Mouse (Mus musculus): ENCODE data around the gene Mcm3.

Gene Mcm3

DNA sequence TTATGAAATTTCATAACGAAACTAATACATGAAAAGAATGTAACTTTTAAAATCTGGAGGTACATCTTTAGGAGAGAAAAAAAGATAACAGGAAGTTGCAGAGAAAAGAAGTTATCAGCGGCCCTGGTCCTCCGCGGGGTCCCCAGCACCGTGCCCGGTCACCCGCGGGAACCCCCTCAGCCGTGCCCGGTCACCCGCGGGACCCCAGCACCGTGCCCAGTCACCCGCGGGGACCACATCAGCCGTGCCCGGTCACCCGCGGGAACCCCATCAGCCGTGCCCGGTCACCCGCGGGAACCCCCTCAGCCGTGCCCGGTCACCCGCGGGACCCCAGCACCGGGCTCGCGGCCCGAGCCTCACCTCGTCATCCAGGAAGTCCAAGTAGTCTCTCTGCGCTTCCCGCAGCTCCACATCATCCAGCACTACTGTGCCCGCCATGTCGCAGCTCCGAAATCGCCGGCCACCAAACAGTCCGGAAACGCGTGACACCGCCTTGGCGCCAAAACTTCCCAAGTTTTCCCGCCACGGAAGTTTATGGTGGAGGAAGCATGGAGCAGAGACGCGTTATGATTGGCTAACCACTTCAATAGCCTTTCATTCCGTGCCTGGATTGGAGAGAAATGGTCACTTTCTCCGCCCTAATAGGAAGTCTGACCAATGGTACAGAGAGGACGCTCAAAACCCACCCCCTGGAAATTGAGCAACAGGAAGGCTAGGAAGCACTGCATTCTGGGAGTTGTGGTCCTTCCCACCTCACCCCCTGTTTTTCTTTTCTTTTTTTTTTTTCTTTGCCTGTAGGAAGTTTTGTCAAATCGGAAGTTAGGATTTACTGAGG lies at the start of gene Mcm3:
Mcm3 (minus strand) TSS at position 542 of the 835 bp plus-strand sequence.
- peak; percentile 90 for DNase-seq (ENCODE audit: low spot score)

DNA sequence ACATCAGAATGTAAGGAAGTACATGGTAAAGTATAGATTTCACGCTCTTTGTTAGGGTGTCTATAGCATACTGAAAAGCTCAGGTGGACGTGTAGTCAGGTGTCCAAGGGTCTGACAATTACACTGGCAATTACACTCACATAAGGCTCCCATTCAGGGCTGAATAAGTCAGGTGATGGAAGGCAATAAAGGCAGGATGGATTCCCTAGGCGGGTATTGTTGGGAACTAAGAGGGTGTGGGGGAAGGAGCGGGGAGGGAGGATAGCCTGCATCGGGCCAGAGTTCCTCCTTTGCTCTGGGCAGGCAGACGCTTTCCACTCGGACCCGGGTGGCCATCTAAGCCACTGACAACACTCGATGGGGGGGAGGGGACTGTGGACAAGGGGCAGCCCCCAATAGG lies 47.9 kb upstream of the Mcm3 start:
- no peak for DNase-seq (ENCODE audit: low spot score)

DNA sequence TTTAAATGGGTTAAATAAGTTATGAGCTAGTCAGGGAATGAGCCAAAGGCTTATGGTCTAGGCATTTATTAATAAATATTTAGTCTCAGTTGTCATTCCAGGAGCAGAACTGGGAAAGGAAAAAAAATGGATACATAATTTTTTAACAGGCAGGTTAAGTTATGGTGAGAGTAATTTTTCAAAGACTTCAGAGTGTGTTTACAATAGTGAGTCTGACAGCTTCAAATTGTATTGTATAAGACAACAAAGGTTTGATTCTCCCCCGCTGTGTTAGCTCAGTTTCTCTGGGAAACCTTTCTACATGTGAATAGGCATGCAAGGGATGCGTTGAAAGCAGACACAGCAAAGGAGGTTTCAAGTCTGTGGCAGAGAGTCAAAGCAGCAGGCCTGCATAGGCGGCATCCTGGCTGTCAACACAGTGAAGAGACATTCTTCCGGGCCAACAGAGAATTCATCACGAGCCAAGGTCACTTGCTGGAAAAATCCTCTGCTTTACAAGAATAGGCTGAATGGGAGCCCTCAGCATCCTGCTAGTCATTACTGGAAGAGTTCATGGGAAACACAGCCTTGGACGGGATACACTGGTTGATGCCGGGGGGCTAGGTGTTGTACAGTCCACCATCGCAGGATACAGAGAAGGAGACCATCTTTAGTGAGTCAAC lies 47.3 kb upstream of the Mcm3 start:
- no peak for DNase-seq (ENCODE audit: low spot score)

DNA sequence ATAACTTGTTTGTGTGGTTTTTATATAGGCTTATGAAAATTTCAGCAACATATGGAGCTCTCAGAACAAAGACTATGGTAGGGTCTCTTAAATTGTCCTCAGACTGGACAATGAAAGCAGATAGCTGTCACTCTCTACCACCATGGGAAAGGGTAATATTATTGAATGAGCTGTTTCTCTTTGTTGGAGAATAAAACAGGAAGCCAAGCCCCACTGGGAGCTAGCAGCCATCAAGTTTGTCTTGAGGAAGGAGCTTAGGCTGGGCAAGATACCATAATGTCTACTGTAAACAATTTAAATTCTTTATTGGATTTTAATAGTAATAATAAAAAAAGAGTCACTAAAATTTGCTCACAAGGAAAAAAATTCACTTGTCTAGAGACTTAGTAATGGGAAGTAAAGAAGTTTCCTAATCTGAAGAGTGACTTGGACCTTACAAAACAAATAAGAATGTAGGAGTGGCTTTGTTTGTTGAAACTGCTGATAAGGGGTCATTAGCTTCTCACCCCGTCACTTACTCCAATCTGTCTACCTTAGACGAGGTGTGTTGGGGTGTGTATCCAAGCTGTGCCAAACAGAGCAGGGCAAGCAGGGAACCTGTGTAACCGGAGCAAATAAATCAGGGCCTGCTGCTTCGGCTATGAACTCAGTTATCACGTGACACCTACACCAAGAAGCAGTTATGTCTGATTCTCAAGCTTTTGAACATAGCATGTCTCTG lies 43.5 kb upstream of the Mcm3 start:
- no peak for DNase-seq (ENCODE audit: low spot score)

DNA sequence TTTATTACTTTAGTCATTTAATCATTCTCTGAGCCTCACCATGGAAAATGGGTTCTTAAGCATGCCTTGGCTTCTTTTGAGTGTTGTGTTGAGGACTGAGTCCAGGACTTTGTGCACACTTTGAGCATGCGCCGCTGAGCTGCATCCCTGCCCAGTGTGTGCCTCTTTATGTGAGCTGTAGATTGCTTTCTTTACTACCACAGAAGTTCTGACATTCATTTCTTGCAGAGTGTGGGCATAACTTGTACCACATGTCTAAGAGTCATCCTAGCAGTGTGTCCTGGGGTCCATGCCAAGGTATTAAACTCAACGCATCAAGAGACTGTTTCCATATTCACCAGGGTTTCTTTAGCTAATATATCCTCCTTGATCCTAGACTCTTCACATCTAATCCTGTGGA lies 41.8 kb upstream of the Mcm3 start:
- DNase-seq (ENCODE audit: low spot score): no peak

DNA sequence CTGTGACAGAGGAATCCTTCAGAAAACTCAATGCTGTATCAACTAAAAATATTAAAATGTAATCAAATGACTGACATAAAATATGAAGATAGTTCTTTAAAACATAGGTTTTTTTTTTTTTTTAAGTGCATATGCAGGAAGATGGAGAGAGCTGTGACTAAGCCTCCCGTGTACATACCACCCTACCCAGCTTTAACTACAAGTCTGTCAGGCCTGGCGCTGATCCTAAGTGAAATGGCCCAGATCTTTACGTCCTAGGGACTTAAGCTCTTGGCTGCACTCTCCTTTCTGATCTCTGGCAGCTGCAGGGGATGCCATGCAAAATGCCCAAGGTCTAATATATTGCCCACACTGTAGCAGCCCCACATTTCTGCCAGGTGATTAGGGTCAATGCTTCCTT lies 40.7 kb upstream of the Mcm3 start:
- DNase-seq (ENCODE audit: low spot score): no peak

DNA sequence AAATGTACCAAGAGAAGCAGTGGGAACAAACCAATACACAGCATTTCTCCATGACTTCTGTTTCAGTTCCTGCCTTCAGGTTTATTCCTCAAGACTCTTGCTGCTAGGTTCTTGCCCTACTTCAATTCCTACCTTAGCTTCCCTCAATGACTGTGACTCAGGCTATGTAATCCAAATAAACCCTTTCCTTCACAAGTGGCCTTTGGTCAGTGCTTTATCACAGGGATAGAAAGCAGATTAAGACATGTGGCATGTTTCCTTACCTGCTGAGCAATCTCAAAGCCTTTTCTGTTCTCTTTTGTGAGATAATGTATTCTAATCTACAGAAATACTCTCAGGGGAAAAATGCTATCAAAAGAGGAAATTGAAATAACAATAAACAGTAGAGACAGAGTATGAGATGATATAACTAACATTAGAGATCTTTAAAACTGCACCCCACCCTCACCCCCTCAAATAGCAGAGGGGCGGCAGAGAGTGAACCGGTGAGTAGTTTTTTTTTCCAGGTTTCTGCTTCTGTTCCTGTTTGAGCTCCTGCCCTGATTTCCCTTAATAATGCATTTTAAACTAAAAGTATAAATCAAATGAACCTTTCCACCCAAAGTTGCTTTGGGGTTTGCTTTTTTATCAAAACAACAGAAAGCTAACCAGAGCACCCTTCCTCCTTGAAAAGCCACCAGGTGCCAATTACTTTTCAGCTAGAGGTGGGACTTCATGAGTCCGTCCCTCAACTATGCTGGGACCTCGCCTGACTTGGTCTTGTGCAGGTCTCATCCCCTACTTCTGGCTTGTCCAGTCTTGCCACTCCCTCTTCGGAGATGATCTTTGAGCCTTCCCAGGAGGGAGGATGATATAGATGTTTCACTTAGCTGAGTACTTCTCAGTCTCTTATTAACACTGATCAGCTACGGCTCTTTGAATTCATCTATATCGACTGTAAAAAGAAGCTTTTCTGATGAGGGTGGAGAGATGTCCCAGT lies 37.1 kb upstream of the Mcm3 start:
- DNase-seq (ENCODE audit: low spot score): no peak

DNA sequence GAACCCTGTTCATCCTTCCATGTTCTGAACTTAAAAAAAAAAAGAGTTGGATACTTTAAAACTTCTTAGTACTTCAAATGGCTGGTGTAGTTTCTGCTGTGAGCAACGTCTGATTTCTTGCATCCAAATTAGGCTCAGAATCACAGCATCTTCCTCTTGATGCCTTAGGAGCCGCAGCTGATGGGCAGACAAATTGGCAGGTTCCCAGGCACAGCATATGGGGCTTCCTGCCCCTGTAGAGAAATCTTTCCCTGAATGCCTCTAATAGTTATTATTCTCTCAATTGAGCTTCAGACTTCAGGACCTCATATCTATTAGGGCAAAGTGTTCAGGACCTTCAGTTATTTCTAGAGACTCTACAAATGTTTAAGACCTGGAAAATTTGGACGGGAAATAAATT lies 19.8 kb upstream of the Mcm3 start:
- DNase-seq (ENCODE audit: low spot score): no peak

DNA sequence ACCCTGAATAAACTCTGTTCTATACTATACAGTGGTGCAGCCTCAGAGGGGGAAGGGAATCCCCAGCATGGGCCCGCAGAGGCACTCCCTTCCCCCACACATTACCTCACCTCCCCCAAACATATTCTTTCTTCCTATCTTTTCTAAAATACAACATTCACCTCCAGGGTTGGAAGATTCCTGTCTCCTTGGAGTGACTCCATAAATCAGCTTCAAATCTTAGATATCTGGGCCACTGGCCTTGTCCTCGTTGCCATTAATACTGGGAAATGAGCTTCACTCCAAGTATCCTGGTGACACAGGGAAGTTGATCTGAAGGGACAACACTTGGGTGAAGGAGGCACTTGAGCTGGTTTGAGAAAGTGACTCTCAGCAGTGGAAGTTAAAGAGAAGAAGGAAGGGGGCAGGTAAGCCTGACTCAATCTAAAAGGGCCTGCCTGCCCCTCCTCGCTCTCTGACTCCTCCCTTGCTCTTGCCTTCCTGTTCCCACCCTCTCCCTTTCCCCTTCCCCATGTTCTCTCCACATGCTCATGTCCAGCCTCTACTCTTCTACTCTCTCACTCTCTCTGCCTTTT lies 16.5 kb upstream of the Mcm3 start:
- no peak for DNase-seq (ENCODE audit: low spot score)

DNA sequence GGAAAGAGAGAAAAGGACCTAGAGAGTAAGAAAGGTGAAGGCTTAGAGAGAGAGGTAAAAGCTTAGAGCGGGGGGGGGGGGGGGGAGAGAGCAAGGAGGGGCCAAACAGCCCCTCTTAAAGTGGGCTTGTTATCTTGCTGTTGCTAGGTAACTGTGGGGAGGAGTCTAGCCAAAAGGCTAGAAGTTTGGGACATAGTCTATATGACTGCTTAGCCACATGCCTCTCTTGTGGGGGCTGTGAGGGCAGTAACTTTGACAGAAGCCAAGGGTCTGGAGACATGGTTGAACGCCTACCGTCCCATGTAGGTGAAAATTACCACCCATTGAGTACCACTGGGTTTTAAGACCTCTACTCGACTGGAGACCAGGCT lies 13.0 kb upstream of the Mcm3 start:
- no peak for DNase-seq (ENCODE audit: low spot score)

DNA sequence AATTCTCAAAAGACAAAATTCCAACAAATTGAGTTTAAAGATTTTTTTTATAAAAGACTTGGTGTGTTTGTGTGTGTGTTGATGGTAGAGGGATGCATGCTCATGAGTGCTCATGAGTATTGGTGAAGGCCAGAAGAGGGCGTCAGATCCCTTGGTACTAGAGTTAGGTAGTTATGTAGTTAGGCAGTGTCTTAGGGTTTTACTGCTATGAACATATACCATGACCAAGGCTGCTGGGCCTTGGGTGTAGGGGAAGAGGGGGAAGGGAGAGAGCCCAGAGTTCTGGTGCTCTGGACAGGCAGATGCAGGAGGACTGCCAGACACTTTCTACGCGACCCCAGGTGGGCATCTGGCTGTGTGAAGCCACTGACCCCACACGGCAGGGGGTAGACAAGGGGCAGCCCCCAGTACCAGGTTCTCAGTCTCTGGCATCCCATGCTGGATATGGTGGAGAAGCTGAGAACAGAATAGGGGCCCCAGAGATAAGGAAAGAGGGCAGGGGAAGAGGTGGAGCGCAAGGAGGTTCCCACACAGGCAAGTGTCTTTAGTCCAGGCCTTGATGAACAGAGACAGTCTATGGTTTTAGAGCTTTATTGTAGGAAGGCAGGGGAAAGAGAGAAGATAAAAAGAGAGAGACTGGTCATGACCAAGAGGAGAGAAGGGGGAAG lies 12.5 kb upstream of the Mcm3 start:
- DNase-seq (ENCODE audit: low spot score): no peak

DNA sequence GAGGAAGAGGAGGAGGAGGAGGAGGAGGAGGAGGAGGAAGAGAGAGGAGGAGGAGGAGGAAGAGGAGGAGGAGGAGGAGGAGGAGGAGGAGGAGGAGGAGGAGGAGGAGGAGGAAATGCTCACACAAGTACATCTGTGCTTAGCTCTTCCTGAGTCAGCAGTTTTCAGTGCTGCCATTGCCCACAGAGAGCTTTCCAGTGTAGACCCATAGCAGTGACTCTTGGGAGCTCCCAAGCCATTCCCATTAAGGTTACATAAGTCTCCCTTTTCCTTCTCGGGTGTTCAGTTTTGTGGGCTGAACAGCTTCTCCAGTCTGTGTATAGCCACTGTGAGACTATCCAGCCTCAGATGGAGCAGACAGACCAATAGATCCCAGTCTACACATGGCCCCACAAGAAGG lies 10.4 kb upstream of the Mcm3 start:
- no peak for DNase-seq (ENCODE audit: low spot score)

DNA sequence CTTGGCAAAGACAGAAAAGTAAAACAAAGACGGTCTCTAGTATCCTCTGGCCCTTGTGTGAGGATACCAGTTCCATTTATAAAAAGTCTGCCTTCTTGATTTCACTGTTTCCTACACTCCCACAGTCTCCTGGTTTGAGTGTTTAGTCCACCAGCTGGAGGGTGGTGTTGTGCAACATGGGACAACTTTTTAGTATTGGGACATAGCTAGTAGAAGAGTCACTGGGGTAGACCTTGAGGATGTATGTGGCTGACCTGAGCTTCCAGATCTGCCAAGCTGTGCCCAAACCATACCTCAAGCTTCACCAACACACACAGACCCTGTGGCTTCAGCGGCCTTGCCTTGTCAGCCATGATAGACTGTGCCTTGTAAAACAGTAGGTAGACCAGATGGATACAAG lies 7.9 kb upstream of the Mcm3 start:
- no peak for DNase-seq (ENCODE audit: low spot score)

DNA sequence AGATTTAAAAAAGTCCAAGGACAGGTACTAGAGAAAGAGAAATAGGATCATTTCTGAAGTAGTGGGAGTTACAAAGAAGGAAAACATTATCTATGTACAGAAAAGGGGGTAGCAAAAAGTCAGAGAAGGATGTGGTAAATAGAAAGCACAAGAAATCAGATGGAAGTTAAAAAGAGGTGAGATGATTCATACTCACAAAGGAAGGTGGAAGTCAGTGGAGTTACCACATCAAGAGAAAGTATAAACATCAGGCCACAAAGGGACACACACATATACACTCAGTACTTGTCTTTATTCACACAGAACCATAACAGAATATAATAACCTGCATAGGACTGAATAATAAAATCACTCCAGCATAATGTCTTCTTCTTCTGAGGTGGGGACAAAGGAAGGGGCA lies 4.9 kb upstream of the Mcm3 start:
- no peak for DNase-seq (ENCODE audit: low spot score)

DNA sequence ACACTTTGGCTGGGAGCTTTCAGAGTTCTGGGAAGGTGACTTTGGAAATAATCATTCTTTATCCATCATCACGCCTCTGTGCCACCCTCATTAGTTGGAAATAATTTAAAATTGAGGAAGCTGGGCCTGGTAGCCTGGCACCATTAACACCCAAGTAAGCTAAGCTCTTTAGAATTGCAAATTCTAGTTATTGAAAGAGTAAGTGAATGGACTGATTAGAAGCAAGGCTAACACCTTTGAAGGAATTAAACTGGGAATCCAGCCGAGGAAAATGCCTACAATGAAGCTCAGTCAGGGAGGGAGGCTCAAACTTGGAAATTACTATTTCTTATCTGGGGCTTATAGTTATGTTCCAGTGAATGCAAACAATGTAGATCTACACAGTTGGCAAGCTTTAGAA lies 3.8 kb upstream of the Mcm3 start:
- no peak for DNase-seq (ENCODE audit: low spot score)

DNA sequence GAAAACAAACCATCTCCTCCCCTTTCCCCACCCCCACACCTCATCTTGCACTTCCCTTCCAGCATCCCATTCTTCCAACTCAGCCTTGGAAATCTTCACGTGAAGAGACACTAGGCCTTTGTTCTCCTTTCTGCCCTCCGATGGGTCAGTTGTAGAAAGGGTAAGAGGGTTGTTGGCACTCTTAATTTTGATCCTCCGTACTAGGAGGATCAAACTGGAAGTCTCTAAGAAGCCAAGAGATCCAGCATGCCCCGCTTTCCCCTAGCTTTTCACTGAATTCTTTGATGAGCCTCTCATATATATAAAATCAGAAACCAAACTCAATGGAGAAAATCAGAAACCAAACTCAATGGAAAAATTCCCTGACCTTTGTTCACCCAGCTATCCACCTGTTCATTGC lies 3.4 kb upstream of the Mcm3 start:
- no peak for DNase-seq (ENCODE audit: low spot score)

DNA sequence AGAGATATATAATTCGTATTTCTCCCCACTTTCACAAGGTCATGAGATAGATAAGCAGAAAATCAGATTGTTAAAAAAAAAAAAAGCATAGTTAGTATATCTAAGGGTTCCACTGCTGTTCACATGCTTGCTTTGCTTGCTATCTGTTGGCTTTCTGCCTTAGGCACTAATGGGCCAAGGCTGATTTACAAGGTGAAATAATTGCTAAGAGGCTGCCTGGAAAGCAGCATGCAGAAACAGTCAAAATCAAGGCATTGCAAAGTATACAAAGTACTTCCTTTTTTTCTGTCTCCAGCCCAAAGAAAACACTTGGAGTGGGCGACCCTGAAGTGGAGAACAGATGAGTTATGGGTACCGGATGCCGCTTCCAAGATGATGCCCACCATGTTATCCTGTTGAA lies 847 bp upstream of the Mcm3 start:
- DNase-seq (ENCODE audit: low spot score): peak; percentile 59

DNA sequence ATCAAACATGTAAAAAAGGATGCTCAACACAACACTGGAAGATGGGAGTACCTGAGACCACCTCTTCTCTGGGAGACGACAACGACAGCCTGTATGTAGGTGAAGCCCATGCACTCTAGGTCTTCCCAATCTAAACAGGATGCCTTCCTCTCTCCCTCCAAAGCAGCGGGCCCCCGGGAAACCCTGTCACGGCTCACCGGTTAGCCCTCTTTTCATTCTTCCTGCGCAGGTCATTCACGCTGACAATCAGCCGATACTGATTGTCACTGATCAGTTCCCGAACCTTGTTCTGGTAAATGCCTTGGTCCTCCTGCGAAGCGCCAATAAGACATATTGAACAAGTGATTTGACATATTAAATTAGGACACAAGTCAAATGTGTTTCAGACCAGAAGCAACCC lies 2.5 kb downstream of the Mcm3 start:
- no peak for DNase-seq (ENCODE audit: low spot score)

DNA sequence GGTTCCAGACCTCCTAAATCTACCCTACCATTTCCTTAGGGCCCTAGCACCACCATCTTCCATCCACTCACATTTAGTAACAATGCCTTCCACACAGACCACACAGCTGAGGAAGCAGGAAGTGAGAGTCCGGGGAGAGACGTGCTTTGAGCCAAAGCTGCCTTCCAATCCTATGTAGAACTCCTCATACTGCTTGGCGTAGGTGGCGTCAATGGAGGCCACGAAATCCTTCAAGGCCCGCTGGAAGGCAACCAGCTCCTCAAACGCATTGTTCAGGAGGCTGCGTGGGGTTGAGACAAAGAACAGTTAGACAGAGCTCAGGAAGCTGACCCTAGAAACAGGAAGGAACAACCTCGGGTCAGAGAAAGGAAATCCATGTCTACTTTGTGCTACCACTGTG lies 2.9 kb downstream of the Mcm3 start:
- DNase-seq (ENCODE audit: low spot score): no peak

DNA sequence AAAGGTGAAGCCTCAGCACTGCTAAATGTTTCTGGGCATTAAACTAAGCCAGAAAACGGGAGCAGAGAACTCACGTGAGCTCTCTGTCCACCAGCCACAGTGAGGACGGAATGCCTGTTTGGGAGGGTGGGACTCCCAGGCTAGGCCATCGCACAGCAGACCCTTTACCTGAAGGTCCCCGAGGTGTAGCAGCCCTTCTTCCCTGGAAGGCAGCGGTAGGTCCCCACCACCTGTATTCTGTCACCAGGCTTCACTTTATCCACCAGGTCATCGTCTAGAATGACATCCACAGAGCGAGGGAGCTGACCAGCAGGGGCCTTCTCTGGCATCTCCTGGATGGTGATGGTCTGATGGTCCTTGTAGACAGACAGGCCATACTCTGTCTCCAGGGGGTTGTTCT lies 5.6 kb downstream of the Mcm3 start:
- DNase-seq (ENCODE audit: low spot score): no peak

DNA sequence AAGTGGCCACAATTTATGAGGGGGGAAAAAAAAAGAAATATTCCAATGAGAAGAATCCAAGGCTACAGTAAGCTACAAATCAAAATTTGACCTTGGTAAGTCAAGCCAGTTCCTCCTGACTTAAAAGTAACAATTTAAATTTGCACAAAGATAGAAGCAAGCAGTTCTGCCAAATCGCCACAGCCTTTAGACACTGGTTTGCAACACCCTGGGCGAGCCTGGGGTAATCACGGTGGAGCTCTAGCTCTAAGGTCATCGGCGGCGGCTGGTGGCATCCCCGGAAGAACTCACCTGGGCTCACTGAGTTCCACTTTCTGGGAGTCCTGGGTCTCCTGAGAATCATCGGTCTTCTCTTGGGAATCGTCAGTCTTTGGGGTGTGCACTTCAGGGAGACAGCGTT lies 15.6 kb downstream of the Mcm3 start:
- no peak for DNase-seq (ENCODE audit: low spot score)

Measured in ovary, adult 18-20 months (tissue).